Comparison of ENCODE assay signal across 16 mouse cellular contexts in genomic region chr9:7971993-7972392, GRCm38 (mm10).
"Had no signal": no experiment of that assay in that cellular context is flagged by ENCODE, and none has a peak within 500 bp of the region (broad histone marks: within the 10 kb centered on the region; RNA-seq: fewer than 3 reads in every experiment).

No protein-coding gene starts in this region.

- ATAC-seq: midbrain, embryonic 16.5 days had no signal

- H3K27me3 ChIP-seq: midbrain, embryonic 12.5 days; neural tube, embryonic 13.5 days; neural tube, embryonic 15.5 days; stomach, embryonic 15.5 days had no signal

- DNase-seq: lung, embryonic 14.5 days; lung, postnatal 10 days; lung, postnatal 4 days; midbrain, embryonic 14.5 days; right cerebral cortex, postnatal 14 days; thymus, adult 2 months; thymus, postnatal 25 days; thymus, postnatal 4 days had no signal

- H3K4me3 ChIP-seq: midbrain, embryonic 10.5 days; midbrain, embryonic 12.5 days; myocyte; neural tube, embryonic 13.5 days; neural tube, embryonic 15.5 days; stomach, embryonic 15.5 days had no signal

- H3K4me1 ChIP-seq: neural tube, embryonic 13.5 days; neural tube, embryonic 15.5 days; stomach, embryonic 15.5 days had no signal

- H3K36me3 ChIP-seq: neural tube, embryonic 15.5 days had no signal

- H3K9me3 ChIP-seq: midbrain, embryonic 10.5 days; midbrain, embryonic 12.5 days; neural tube, embryonic 13.5 days; neural tube, embryonic 15.5 days; stomach, embryonic 15.5 days had no signal

- H3K4me2 ChIP-seq: lung, embryonic 14.5 days; midbrain, embryonic 12.5 days; neural tube, embryonic 13.5 days; neural tube, embryonic 15.5 days; stomach, embryonic 15.5 days had no signal

- H3K27ac ChIP-seq: midbrain, embryonic 10.5 days; midbrain, embryonic 12.5 days; neural tube, embryonic 13.5 days; neural tube, embryonic 15.5 days; stomach, embryonic 15.5 days; stomach, postnatal 0 days had no signal

- H3K9ac ChIP-seq: lung, embryonic 14.5 days; midbrain, embryonic 12.5 days; neural tube, embryonic 13.5 days; neural tube, embryonic 15.5 days; stomach, embryonic 15.5 days had no signal
